Mouse (Mus musculus): ENCODE data around the gene Cenpx. TPM values are rescaled to one million over a fixed set of nuclear protein-coding genes. Genes with fewer than 3 reads are reported as not detected.
"Not testable (repeated sequence)": the region's sequence is repeated elsewhere in the genome, so short reads cannot be mapped to it uniquely, and the experiment has no call there.

Gene Cenpx
- total RNA-seq, 2 experiments from 2014 or later: 18.9 to 21.3 TPM

DNA sequence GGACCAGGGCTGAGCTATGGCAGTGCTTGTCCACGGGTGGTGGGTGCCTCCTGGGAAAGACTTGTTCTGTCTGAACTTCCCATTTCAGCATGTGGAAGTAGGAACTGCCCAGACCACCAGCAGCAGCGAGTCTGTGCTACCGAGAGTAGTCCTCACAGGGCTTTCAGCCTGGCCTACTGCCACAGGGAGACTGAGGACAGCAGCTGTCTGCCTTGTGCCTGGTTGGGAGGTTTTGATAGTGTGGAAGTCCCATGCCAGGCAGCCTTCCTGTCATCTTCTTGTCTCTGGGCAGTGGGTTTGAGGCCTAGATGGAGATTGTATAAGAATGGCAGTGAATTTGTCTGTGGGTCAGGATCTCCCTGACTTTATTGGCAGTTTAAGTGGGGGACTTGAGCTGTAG lies 24.2 kb downstream of the Cenpx start:
- no peak for TF ChIP-seq CTCF (IDR thresholded peaks at IDR 0.05)
- no peak overlapping the region for H3K27ac ChIP-seq
- no peak overlapping the region for H3K4me3 ChIP-seq
- intact Hi-C loops (cut with DNase I): no loop called here
- no peak for DNase-seq (ENCODE audit: extremely low spot score in 1 of 2, low spot score in 2 of 2)

DNA sequence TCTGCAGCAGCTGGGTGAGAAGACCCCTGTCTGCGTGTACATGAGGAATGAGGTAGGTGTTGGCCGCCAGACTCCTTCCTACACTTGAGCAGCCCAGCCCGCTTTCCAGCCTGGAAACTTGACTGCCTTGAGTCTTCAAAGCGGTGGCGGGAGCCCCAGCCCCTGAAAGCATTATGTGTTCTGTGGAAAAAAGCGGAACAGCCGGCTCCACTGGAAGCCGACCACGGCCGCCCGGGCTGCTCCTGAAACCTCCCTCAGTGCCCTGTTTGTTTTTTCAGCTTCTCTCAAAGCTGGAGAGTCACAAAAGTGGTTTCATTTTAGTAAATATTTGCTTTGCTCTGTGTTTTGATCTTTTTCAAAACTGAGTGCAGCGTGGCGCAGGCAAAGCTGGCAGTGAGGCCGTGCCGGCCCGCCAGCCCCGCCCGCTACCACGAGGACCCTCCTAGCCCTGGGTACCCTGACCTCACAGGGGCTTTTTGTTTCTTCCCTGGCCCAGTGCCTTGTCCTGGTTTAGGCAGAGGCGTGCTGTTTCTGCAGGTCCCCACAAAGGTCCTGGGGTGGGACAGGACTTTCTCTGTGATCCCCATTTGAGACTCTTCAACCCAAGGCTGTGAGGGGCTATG lies 26.8 kb downstream of the Cenpx start:
- no peak for DNase-seq (ENCODE audit: extremely low spot score in 1 of 2, low spot score in 2 of 2)
- intact Hi-C loops (cut with DNase I): no loop called here
- Histone ChIP-seq H3K4me3 (no peak overlapping the region), H3K27ac (peak overlapping the region; percentile 65)
- no peak for TF ChIP-seq CTCF (IDR thresholded peaks at IDR 0.05)

DNA sequence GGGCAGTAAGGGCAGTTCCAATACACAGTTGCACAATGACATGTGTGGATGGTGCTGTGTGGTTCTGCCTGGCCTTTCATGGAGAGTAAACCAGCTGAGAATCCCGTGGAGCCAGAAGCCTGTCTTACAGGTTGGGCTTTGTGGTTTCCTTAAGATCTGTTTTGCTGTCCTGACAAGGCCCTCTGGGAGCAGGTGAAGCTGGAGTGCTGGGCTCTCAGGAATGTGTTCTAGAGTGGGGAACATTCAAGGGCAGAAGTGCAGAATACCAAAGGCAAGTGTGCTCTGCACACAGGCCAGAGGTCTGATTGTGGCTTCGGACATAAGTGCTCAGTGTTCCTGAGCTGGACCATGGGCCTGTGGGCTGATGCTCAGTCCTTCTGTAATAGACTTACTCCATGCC lies 28.9 kb downstream of the Cenpx start:
- no peak overlapping the region for H3K4me3 ChIP-seq
- no peak for TF ChIP-seq CTCF (IDR thresholded peaks at IDR 0.05)
- intact Hi-C loops (cut with DNase I): no loop called here
- DNase-seq (ENCODE audit: extremely low spot score in 1 of 2, low spot score in 2 of 2): no peak
- H3K27ac ChIP-seq: no peak overlapping the region

- no peak for DNase-seq (ENCODE audit: extremely low spot score in 1 of 2, low spot score in 2 of 2)
- TF ChIP-seq CTCF (IDR thresholded peaks at IDR 0.05): no peak; the same call in none of the 2 replicates
- Histone ChIP-seq H3K27ac (no peak overlapping the region), H3K4me3 (no peak overlapping the region)
- intact Hi-C loops (cut with DNase I): no loop called here
Observed at GRCm38 (mm10) chr11:120684086-120684485, 29.5 kb downstream of the Cenpx start.

DNA sequence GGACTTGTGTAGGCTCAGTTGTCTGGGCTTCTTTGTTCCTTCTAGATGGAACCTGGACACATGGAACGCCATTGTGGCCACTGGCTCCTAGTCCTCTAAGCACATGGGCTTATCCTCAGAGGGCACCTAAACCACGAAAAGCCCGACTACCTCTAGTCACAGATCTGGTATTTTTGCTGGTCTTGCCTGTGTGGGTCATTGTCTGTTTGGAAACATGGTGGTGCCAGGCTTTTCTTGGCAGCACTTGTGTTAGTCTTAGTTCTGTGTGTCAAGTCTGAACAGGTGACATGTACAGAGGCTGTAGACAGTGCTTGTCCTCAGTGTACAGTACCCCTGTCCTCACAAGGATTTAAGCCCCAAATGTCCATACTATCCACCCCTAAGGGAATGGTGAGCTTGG lies 30.0 kb downstream of the Cenpx start:
- TF ChIP-seq CTCF (IDR thresholded peaks at IDR 0.05): no peak
- no peak overlapping the region for H3K4me3 ChIP-seq
- intact Hi-C loops (cut with DNase I): no loop called here
- no peak overlapping the region for H3K27ac ChIP-seq
- DNase-seq (ENCODE audit: extremely low spot score in 1 of 2, low spot score in 2 of 2): no peak

GRCm38 (mm10) chr11:120682683-120683082 lies 30.9 kb downstream of the Cenpx start:
- no peak for DNase-seq (ENCODE audit: extremely low spot score in 1 of 2, low spot score in 2 of 2)
- TF ChIP-seq CTCF (IDR thresholded peaks at IDR 0.05): no peak
- intact Hi-C loops (cut with DNase I): no loop called here
- no peak overlapping the region for H3K27ac ChIP-seq
- no peak overlapping the region for H3K4me3 ChIP-seq

DNA sequence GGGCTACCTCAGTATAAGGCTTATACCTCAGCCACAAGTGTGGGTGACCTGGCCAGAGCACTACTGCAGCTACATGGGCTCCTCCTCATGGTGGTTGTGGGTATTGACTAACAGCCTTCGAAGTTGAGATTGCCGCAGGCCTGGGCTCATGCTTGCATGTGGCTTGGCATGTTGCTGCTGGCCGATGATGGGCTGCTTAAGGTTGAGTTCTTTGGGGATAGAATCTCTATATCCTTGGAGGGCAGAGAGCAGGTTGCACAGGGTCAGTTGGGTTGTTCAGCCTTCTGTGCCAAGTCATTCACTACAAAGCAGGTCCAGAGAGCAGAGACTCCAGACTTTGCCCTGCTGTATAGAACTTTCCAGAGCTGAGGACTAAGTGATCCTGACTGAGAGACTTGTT lies 33.6 kb downstream of the Cenpx start:
- no peak for DNase-seq (ENCODE audit: extremely low spot score in 1 of 2, low spot score in 2 of 2)
- peak; percentile 51 for TF ChIP-seq CTCF (IDR thresholded peaks at IDR 0.05)
- Histone ChIP-seq H3K27ac (no peak overlapping the region), H3K4me3 (no peak overlapping the region)
- intact Hi-C loops (cut with DNase I): no loop called here

DNA sequence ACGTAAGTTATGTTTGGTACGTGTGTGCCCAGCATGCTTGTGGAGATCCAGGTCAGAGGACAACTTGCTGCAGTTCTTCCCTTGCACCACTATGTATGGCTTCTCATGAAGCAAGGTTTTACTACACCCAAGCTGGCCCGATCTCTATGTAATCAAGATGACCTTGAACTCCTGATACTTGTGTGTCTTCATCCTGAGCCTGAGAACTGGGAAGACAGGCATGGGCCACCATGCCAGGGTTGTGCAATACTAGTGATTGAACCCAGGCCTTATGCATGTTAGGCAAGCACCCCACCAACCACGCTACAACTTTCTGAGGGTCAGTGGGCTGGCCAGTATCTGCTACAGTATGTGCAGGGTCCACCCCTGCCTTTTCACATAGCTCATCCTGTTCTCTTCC lies 36.6 kb downstream of the Cenpx start:
- intact Hi-C loops (cut with DNase I): no loop called here
- Histone ChIP-seq H3K4me3 (no peak overlapping the region), H3K27ac (no peak overlapping the region)
- no peak for DNase-seq (ENCODE audit: extremely low spot score in 1 of 2, low spot score in 2 of 2)
- TF ChIP-seq CTCF (IDR thresholded peaks at IDR 0.05): no peak

DNA sequence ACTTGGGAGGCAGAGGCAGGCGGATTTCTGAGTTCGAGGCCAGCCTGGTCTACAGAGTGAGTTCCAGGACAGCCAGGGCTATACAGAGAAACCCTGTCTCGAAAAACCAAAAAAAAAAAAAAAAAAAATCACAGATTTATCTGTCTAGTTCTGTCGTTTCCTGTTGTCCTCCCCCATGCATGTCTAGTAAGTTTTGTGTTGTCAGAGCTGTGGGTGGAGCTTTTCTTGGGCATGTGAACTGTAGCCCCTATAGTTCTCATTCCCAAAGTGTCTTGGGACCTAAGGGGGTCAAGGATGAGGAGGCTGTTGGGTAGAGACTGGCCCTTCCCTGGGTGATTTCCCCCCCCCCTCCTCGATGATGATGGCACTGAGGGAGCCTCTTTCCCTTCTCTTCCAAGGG lies 37.7 kb downstream of the Cenpx start:
- H3K4me3 ChIP-seq; H3K27ac ChIP-seq; DNase-seq (ENCODE audit: extremely low spot score in 1 of 2, low spot score in 2 of 2); intact Hi-C loops (cut with DNase I): not testable (repeated sequence)

DNA sequence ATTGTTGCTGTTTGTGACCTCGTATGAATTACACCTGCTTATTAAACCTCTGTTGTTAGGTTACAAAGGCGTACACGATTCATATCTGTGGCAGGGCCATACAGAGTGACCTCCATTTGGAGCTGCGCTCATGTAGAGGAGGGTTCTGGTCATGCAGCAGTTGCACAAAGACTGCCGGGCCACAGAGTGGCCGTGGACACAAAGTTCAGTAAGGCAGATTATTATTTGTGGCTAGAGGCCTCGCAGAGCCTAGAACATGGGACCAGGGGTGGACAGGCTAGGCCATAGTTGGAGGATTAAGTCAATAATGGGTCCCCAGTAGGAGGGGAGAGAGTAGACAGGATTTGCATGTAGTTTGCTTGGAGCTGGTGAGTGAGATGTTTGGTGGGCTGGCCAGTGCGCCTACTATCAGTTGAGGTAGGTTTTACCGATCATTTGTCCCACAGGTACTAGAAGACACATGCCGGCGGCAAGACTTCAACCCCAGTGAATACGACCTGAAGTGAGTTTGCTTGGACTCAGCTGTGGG lies 39.9 kb downstream of the Cenpx start:
- intact Hi-C loops (cut with DNase I): no loop called here
- H3K4me3 ChIP-seq: peak overlapping the region; percentile 90
- DNase-seq (ENCODE audit: extremely low spot score in 1 of 2, low spot score in 2 of 2): no peak
- H3K27ac ChIP-seq: peak overlapping the region; percentile 84
- no peak for TF ChIP-seq CTCF (IDR thresholded peaks at IDR 0.05)

DNA sequence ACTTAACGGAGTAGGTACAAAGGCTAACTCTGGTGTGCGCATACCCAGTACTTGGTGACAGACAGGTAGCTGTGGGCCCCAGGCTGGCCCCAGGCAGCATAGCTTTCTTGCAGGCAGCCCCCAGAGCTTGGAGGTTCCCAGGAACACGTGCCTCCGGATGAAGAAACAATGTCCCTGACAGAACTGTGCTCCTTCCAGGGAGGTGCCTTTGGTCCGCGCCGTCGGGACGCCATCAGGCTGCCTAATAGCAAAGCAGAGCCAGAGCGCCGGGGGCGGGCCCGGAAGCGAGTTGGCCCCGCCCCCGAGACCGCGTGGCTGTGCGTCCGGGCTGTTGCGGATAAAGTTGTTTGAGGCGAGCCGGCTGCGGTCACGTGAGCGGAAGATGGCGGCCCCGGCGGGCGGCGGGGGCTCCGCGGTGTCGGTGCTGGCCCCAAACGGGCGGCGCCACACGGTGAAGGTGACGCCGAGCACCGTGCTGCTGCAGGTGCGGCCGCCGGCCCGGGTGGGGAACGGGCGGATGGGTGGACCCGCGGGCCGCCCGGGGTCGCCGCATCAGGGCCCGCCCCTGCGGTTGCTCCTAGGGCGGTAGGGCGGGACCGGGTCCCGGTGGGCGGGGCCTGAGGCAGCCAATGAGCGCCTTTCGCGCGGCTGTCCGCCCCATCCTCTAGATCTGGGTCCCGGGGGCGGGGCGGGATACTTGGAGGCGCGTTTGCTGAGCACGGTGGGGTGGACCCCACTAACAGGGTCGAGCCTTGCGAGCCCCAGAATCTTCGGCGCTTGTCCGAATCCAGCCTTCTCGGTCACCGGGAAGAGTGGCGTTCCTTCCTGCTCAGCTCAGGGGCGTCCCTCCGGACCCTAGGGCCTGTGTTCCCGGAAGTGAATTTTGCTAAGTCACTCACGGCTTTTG lies 40.6 kb downstream of the Cenpx start, which contains the start of gene Aspscr1:
Gene Aspscr1 (plus strand): TSS at position 287 of the 907 bp plus-strand sequence.
- no peak; the same call in 1 of the 2 replicates for TF ChIP-seq CTCF (IDR thresholded peaks at IDR 0.05)
- intact Hi-C loops (cut with DNase I): no loop called here

GRCm38 (mm10) chr11:120666617-120667016 lies 46.9 kb downstream of the Cenpx start:
- H3K4me3 ChIP-seq: no peak overlapping the region
- H3K27ac ChIP-seq: no peak overlapping the region
- no peak for DNase-seq (ENCODE audit: extremely low spot score in 1 of 2, low spot score in 2 of 2)
- intact Hi-C loops (cut with DNase I): no loop called here
- no peak for TF ChIP-seq CTCF (IDR thresholded peaks at IDR 0.05)

More for the DNA sequence above, 40.6 kb downstream of the Cenpx start, which contains the start of gene Aspscr1:
- Histone ChIP-seq H3K4me3 (peak within 1 kb of the TSS; percentile 90), H3K27ac (peak within 1 kb of the TSS; percentile 84)
- DNase-seq (ENCODE audit: extremely low spot score in 1 of 2, low spot score in 2 of 2): peak; percentile 92 to 94

Data from left cerebral cortex, adult 2 months (tissue).